Mouse (Mus musculus): ENCODE data around the gene Rtn4rl2.

GRCm38 (mm10) chr2:84838593-84838949 is 47.9 kb downstream of the Rtn4rl2 start, which contains the start of gene Slc43a1:
- TF ChIP-seq CTCF (IDR thresholded peaks at IDR 0.05; ENCODE audit: borderline replicate concordance, extremely low read depth, insufficient read depth, insufficient read length) (no peak), POLR2A (IDR thresholded peaks at IDR 0.05; ENCODE audit: borderline replicate concordance, extremely low read depth, insufficient read depth, insufficient read length, poor library complexity, severe bottlenecking) (no peak)

All from brain, embryonic 14.5 days (tissue).